Mouse (Mus musculus): ENCODE measurements at regions not wholly inside any gene's neighbourhood (a gene's known extent, or its start where the extent isn't known, plus 50 kb on each side); places are given as distances from the start of the nearest gene placed in this dataset.
"Not testable (repeated sequence)": the region's sequence is repeated elsewhere in the genome, so short reads cannot be mapped to it uniquely, and the experiment has no call there.

- ATAC-seq = no peak
Measured at GRCm38 (mm10) chr2:72619446-72619845, 143.5 kb downstream of the Cdca7 start.

- no peak for ATAC-seq
Measured at GRCm38 (mm10) chr2:72620182-72620652, 144.3 kb downstream of the Cdca7 start.

GRCm38 (mm10) chr2:72627915-72628314, 152.0 kb downstream of the Cdca7 start:
- no peak for ATAC-seq

GRCm38 (mm10) chr2:72628626-72629470, 152.9 kb downstream of the Cdca7 start:
- ATAC-seq = no peak

- ATAC-seq = no peak
Measured at GRCm38 (mm10) chr2:72629691-72630461, 153.9 kb downstream of the Cdca7 start.

GRCm38 (mm10) chr2:72637881-72638620, 162.1 kb downstream of the Cdca7 start:
- ATAC-seq = no peak

GRCm38 (mm10) chr2:72639022-72639421, 163.1 kb downstream of the Cdca7 start:
- ATAC-seq = no peak

DNA sequence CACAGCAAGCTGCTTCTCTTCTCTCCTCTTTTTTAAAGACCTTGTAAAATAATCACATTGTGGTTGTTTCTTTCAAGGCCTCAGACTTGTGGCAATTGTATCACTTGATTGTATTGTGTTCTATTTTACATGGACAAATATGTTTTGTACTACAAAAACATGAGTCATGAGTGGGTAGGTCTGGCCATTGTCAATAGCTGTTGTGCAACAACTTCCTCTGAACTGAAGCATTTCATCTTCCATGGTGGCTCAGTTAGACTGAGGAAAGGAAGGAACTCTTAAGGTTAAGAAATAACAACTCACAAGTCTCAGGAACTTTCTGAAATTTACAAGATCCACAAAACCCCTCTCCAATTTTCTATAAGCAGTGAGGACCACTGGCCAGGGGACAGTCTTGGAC, 165.3 kb downstream of the Cdca7 start:
- no peak for ATAC-seq

- no peak for ATAC-seq
Measured at GRCm38 (mm10) chr2:72644151-72644843, 168.3 kb downstream of the Cdca7 start.

DNA sequence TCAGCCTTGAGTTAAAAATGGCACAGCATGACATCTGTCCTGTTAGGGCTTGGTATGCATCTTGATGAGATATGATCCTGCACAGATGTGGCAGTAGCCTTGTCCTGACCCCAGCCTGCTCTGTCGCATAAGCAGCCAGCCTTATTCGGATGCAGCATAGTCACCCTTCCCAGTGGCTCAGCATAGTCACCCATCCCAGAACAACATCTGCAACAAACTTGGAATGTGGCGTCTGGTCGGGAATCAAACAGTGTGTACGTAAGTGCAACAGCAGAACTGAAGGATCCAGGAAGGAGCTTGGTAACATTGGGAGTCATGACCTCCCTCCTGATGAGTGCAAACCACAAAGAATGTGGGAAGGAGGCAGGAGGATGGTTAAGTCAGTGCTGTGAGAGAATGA, 171.7 kb downstream of the Cdca7 start:
- ATAC-seq = no peak

DNA sequence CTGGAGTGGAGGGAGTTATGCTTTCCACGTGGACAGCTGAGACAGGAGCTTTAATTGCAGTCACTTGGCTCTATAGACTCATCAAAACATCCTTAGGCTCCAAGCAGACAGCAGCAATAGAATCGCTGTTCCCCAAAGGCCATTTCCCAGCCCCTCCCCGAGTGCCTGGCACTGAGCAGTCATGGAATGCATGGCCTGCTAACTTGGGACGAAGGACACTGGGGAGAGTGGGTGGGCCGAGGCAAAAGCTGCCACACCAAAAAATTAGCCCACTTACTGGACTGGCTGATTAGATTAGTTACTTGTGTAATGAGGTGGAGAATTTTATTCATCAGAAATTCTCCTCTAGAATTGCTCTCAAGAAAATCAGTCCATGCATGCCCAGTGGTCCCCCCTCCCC, 172.3 kb downstream of the Cdca7 start:
- ATAC-seq = no peak

- ATAC-seq = no peak
Measured at GRCm38 (mm10) chr2:72655864-72656263, 179.9 kb downstream of the Cdca7 start.

DNA sequence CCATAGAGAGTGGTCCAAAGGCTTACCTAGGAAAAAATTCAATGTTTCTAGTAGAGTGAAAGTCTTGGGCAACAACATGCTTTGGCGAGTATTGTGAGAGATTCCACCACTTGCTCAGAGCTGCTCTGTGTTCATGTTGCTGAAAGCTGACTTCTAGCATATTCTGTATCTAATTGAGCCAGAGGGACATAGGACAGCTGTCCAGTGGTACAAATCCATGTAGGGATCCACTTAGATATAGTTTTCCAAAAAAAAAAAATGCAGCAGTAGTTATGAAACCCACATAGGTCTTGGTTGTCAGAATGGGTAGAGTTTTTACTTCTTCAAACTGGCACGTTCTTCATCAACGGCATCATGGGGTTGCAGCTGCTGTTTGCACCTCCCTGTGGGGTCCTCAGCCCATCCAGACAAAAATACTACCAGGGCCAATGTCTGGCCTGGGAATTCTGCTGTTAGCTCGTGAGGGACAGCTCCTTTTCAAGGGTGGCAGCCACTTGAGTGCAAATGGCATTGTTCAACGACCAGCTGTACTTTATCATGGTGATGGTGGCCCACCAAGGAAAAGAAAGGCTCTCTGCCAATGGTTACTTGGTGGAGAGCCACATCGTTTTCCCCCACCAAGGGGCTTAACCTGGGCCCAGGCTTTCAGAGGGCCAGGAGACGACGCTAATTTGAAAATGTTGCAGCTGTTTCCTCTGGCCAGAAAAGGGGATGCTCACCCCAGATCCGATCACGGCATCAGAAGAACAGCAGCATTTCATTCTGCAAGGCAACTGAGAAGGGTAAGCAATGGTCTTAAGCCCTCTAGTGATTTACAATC, 181.4 kb downstream of the Cdca7 start:
- ATAC-seq = no peak

GRCm38 (mm10) chr2:72662396-72662795, 186.4 kb downstream of the Cdca7 start:
- ATAC-seq = no peak

DNA sequence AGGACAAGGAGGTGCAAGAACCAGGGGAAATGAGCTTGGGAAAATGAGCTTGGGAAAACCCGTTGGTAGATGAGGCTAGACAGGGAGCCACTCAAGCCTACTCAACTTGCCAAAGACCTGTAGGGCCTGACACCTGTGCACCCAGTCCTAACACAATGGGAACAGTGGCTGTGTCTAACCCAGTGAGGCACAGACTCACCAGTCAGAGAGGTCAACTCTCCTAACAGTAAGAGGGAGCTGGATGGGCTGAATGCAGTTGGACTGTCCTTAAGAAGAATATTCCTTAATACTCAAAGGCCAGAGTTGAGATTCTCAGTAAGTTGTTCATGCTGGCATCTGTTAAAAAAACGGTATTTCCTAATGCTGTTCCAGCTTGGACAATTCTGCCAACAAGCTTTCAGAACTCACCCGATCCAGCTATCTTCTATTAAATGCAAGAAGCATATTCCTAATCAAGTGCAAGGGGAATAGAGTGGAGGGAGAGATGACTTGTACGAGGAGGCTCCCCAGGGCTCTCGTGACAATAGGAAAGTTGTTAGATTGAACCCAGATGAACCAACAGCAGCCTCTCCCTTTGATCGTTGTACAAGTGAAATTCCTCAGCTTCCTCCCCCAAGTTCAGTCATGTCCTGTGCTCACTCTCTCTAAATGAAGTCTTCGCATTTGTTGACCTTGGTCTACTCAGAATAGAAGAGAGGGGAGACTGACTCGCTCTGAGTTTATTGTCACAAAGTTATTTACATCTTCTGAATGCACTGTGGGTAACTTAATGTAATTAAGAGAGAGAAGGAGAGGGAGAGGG, 187.2 kb downstream of the Cdca7 start:
- no peak for ATAC-seq

- ATAC-seq = not testable (repeated sequence)
Measured at GRCm38 (mm10) chr2:72667396-72667795, 191.4 kb downstream of the Cdca7 start.

GRCm38 (mm10) chr2:72672908-72673901, 197.2 kb downstream of the Cdca7 start:
- ATAC-seq = no peak

DNA sequence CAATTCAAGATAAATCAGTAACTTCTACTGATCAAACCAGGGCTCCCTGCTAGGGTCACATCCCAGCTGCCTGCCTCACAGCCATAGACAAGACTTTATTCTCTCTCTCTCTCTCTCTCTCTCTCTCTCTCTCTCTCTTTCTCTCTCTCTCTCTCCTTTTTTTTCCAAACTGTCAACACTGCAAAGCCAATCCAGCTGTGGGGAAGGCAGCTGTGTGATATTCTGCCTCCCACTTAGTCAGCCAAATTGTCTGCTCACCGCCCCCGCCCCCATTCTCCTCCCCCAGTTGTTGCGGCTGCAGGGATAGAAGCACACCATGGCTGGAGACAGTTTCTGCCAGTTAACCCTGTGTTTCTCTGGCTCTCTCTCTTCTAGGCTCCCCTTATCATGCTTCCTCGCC, 198.3 kb downstream of the Cdca7 start:
- no peak for ATAC-seq

DNA sequence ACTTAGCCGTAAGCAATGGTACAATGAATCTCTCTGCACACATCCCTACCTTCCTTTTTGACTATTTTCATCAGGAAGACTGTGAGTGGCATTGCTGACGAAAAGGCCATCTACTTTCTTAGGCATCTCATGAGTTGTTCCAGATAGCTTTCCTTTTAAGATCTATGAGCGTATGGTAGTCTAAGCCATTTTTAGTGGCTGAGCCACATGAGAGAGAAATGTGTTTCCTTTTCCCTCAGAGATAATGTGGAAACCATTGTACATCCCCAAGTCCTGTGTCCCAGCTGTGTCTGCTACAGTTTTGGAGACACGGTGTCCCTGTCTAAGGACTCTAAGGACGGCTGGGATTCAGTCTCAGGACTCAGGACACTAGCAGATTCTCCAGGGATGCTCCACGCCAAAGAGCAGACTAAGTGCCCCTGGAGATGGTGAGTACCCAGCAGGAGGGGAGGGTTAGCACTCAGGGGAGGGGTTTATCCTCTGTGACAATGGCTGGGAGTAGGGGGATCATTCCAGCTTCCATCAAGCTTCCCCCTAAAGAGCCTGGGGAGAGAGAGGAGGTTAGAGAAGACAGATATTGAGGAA, 199.0 kb downstream of the Cdca7 start:
- ATAC-seq = no peak
